Mouse (Mus musculus) heart, embryonic 14.5 days (tissue): ENCODE results near the gene Ldlrad3. TPM values are rescaled to one million over a fixed set of nuclear protein-coding genes. Genes with fewer than 3 reads are reported as not detected.
A peak's percentile ranks its signal among the peaks of the same experiment; 100 is the strongest.

Source experiments
- ATAC-seq: fragments of 200-750 bp; cut with Nextera tagmentation; 2 replicates; pipeline ENCODE4 v1.8.0; 2017; ENCODE audit warnings: low read depth, moderate TSS enrichment; ENCODE audit not compliant: insufficient number of reproducible peaks, insufficient read depth, low FRiP score
- H3K27ac ChIP-seq, 2 experiments: fragments of 200-500 bp in 1 of 2; fragments of 300-500 bp in 1 of 2; sonication (generic) in 1 of 2; replicated peaks in 1 of 2; 2 replicates each; pipeline ENCODE4 v1.5.1; 2012 to 2014; ENCODE audit warnings: low read depth in 2 of 2, low read length in 2 of 2, control low read depth in 1 of 2, mild to moderate bottlenecking in 1 of 2, mixed read lengths in 1 of 2; ENCODE audit not compliant: control insufficient read depth in 1 of 2, insufficient read depth in 1 of 2
- H3K27me3 ChIP-seq: fragments of 300-500 bp; sonication (generic); 2 replicates; pipeline ENCODE4 v1.6.1; 2014; ENCODE audit warnings: mild to moderate bottlenecking, low read length, control low read depth; ENCODE audit not compliant: control insufficient read depth, insufficient read depth
- H3K36me3 ChIP-seq: fragments of 300-500 bp; sonication (generic); 2 replicates; pipeline ENCODE4 v1.6.1; 2014; ENCODE audit warnings: mild to moderate bottlenecking, control low read depth, low read length, mixed read lengths; ENCODE audit not compliant: control insufficient read depth, insufficient read depth
- H3K4me1 ChIP-seq, 2 experiments: fragments of 200-500 bp in 1 of 2; fragments of 300-500 bp in 1 of 2; sonication (generic) in 1 of 2; 2 replicates each; pipeline ENCODE4 v1.6.1; 2012 to 2014; ENCODE audit warnings: low read length in 2 of 2, control low read depth in 1 of 2, mixed read lengths in 1 of 2; ENCODE audit not compliant: control insufficient read depth in 2 of 2, insufficient read depth in 2 of 2
- H3K4me2 ChIP-seq: fragments of 300-500 bp; sonication (generic); 2 replicates; pipeline ENCODE4 v1.6.1; 2014; ENCODE audit warnings: mild to moderate bottlenecking, low read length
- H3K4me3 ChIP-seq, 2 experiments: fragments of 200-500 bp in 1 of 2; fragments of 300-500 bp in 1 of 2; sonication (generic) in 1 of 2; 2 replicates each; pipeline ENCODE4 v1.5.1; 2012 to 2014; ENCODE audit warnings: low read length in 2 of 2, mild to moderate bottlenecking in 2 of 2, control low read depth in 1 of 2, low read depth in 1 of 2, moderate library complexity in 1 of 2; ENCODE audit not compliant: control insufficient read depth in 1 of 2, insufficient read depth in 1 of 2
- H3K9ac ChIP-seq: fragments of 300-500 bp; sonication (generic); 2 replicates; pipeline ENCODE4 v1.6.1; 2014; ENCODE audit warnings: mild to moderate bottlenecking, low read length
- H3K9me3 ChIP-seq: fragments of 300-500 bp; sonication (generic); 2 replicates; pipeline ENCODE4 v1.6.1; 2016; ENCODE audit warnings: low read length, control low read depth; ENCODE audit not compliant: control insufficient read depth
- WGBS: fragments of 180-500 bp; shearing (Covaris S2); extraction: QIAGEN DNeasy Blood & Tissue Kit; methylation state at CpG from one replicate; pipeline ENCODE4 v1.1.7; 2014; 5-methylcytosine and 5-hydroxymethylcytosine counted together
- polyA plus RNA-seq: library from polyadenylated mRNA; unstranded; fragments of >200 nt; fragmentation: Nextera tagmentation; extraction: Ambion mirVana; gene quantifications from 2 replicates; pipeline ENCODE4 v1.2.1, GENCODE M21; 2014

Ldlrad3 gene
- polyA plus RNA-seq, 1 experiment from 2014 or later, result 13.7 TPM

- ATAC-seq, result no peak
Observed at GRCm38 (mm10) chr2:102100490-102100889, 85.7 kb downstream of the Ldlrad3 start.

GRCm38 (mm10) chr2:102099702-102100450, 86.3 kb downstream of the Ldlrad3 start:
- H3K27me3 ChIP-seq, result no peaks in the 10 kb centered on the region
- no peak overlapping the region for H3K27ac ChIP-seq
- no peaks in the 10 kb centered on the region for H3K9me3 ChIP-seq
- no peaks in the 10 kb centered on the region for H3K36me3 ChIP-seq
- H3K4me3 ChIP-seq, result no peak overlapping the region
- ATAC-seq, result no peak
- 81% methylated on average over 14 of the region's 14 CpGs for WGBS
- no peak overlapping the region for H3K9ac ChIP-seq
- H3K4me1 ChIP-seq, result peaks cover 7 to 18% of the 10 kb centered on the region in 2 experiments
- no peak overlapping the region for H3K4me2 ChIP-seq

More at GRCm38 (mm10) chr2:102100490-102100889, 85.7 kb downstream of the Ldlrad3 start:
- Histone ChIP-seq H3K9me3 (no peaks in the 10 kb centered on the region), H3K36me3 (no peaks in the 10 kb centered on the region), H3K4me2 (no peak overlapping the region), H3K27ac (no peak overlapping the region), H3K27me3 (no peaks in the 10 kb centered on the region), H3K9ac (no peak overlapping the region), H3K4me3 (no peak overlapping the region), H3K4me1 (peaks cover 12 to 24% of the 10 kb centered on the region in 2 experiments)
- WGBS, result 51% methylated on average over 4 of the region's 4 CpGs

- Histone ChIP-seq H3K27ac (no peak overlapping the region), H3K27me3 (no peaks in the 10 kb centered on the region), H3K4me3 (no peak overlapping the region), H3K4me1 (peaks cover 3 to 14% of the 10 kb centered on the region in 2 experiments; a peak in 2 of 4 replicates), H3K36me3 (no peaks in the 10 kb centered on the region), H3K9ac (no peak overlapping the region), H3K4me2 (no peak overlapping the region), H3K9me3 (0 out of 2 replicates have a peak, but pooled peaks cover under 1% of the 10 kb centered on the region)
- no peak for ATAC-seq
- WGBS, result 91% methylated on average over 4 of the region's 4 CpGs
Observed at GRCm38 (mm10) chr2:102099261-102099660, 86.9 kb downstream of the Ldlrad3 start.

- Histone ChIP-seq H3K27ac (no peak overlapping the region), H3K4me3 (no peak overlapping the region), H3K9me3 (0 out of 2 replicates have a peak, but pooled peaks cover 4% of the 10 kb centered on the region), H3K4me2 (no peak overlapping the region), H3K9ac (no peak overlapping the region), H3K36me3 (no peaks in the 10 kb centered on the region), H3K4me1 (no peaks in the 10 kb centered on the region), H3K27me3 (no peaks in the 10 kb centered on the region)
- no peak for ATAC-seq
- 69% methylated on average over 11 of the region's 11 CpGs for WGBS
Observed at GRCm38 (mm10) chr2:102094773-102095172, 91.4 kb downstream of the Ldlrad3 start.

GRCm38 (mm10) chr2:102094281-102094680, 91.9 kb downstream of the Ldlrad3 start:
- 0 out of 2 replicates have a peak, but pooled peaks cover 4% of the 10 kb centered on the region for H3K9me3 ChIP-seq
- ATAC-seq, result no peak
- no peak overlapping the region for H3K4me2 ChIP-seq
- H3K27ac ChIP-seq, result no peak overlapping the region
- no peaks in the 10 kb centered on the region for H3K4me1 ChIP-seq
- H3K27me3 ChIP-seq, result no peaks in the 10 kb centered on the region
- no peak overlapping the region for H3K9ac ChIP-seq
- H3K4me3 ChIP-seq, result no peak overlapping the region
- no peaks in the 10 kb centered on the region for H3K36me3 ChIP-seq
- 77% methylated on average over 3 of the region's 3 CpGs for WGBS

- Histone ChIP-seq H3K36me3 (no peaks in the 10 kb centered on the region), H3K27ac (no peak overlapping the region)
- 80% methylated on average over 10 of the region's 10 CpGs for WGBS
Observed at GRCm38 (mm10) chr2:102092579-102092978, 93.6 kb downstream of the Ldlrad3 start.

GRCm38 (mm10) chr2:102091516-102092350, 94.5 kb downstream of the Ldlrad3 start:
- H3K4me1 ChIP-seq, result no peaks in the 10 kb centered on the region
- no peaks in the 10 kb centered on the region for H3K36me3 ChIP-seq
- no peak overlapping the region for H3K27ac ChIP-seq
- no peak overlapping the region; the same call in 1 of the 2 replicates for H3K9ac ChIP-seq
- no peak overlapping the region for H3K4me2 ChIP-seq
- WGBS, result 50% methylated on average over 8 of the region's 8 CpGs
- 0 out of 2 replicates have a peak, but pooled peaks cover 4% of the 10 kb centered on the region for H3K9me3 ChIP-seq
- no peaks in the 10 kb centered on the region for H3K27me3 ChIP-seq
- peak; percentile 22; the same call in 1 of the 2 replicates for ATAC-seq
- no peak overlapping the region for H3K4me3 ChIP-seq

More at GRCm38 (mm10) chr2:102092579-102092978, 93.6 kb downstream of the Ldlrad3 start:
- no peaks in the 10 kb centered on the region for H3K27me3 ChIP-seq
- no peak for ATAC-seq
- no peaks in the 10 kb centered on the region for H3K4me1 ChIP-seq
- no peak overlapping the region for H3K9ac ChIP-seq
- 0 out of 2 replicates have a peak, but pooled peaks cover 4% of the 10 kb centered on the region for H3K9me3 ChIP-seq
- no peak overlapping the region for H3K4me3 ChIP-seq
- H3K4me2 ChIP-seq, result no peak overlapping the region
